In genomic region chr19:55593729-55594444, GRCm38 (mm10) we compare ENCODE assay signal across 8 mouse cellular contexts.
DNase-seq lines count a peak whose midpoint lies in the region; ATAC-seq lines count a peak whose summit lies in the region.

No protein-coding gene starts in this region.

- no peaks in the 10 kb centered on the region for H3K36me3 ChIP-seq in kidney, embryonic 16.5 days (ENCODE audit: insufficient read depth, low read length)
- H3K36me3 ChIP-seq in embryonic facial prominence, embryonic 13.5 days: no peaks in the 10 kb centered on the region
- no peaks in the 10 kb centered on the region for H3K36me3 ChIP-seq in hindbrain, embryonic 14.5 days (replicated peaks; ENCODE audit: control insufficient read depth, insufficient read depth)

- no peak overlapping the region for H3K9ac ChIP-seq in kidney, embryonic 16.5 days (replicated peaks; ENCODE audit: low read length)
- no peak overlapping the region for H3K9ac ChIP-seq in embryonic facial prominence, embryonic 13.5 days
- H3K9ac ChIP-seq in hindbrain, embryonic 14.5 days: no peak overlapping the region

- H3K4me2 ChIP-seq in kidney, embryonic 16.5 days (replicated peaks; ENCODE audit: low read depth, low read length): peak overlapping the region; percentile 43
- H3K4me2 ChIP-seq in embryonic facial prominence, embryonic 13.5 days: peak overlapping the region; percentile 21
- peak overlapping the region; percentile 20; the same call in 1 of the 2 replicates for H3K4me2 ChIP-seq in hindbrain, embryonic 14.5 days (replicated peaks)

- ATAC-seq in kidney, embryonic 16.5 days (ENCODE audit: low FRiP score, low TSS enrichment): 0 out of 2 replicates have a peak, but pooled peaks have one; percentile 33
- ATAC-seq in embryonic facial prominence, embryonic 13.5 days (ENCODE audit: insufficient number of reproducible peaks, insufficient read depth, low FRiP score, low TSS enrichment, low read depth): no peak
- no peak for ATAC-seq in hindbrain, embryonic 14.5 days (ENCODE audit: low FRiP score)
- ATAC-seq in megakaryocyte-erythroid progenitor cell, adult 5-6 weeks (replicated peaks; ENCODE audit: low FRiP score, low TSS enrichment, poor library complexity, severe bottlenecking): no peak

- peak overlapping the region; percentile 64; the same call in 1 of the 2 replicates for H3K27ac ChIP-seq in kidney, embryonic 16.5 days (ENCODE audit: low read length)
- peak overlapping the region; percentile 41 for H3K27ac ChIP-seq in embryonic facial prominence, embryonic 13.5 days
- H3K27ac ChIP-seq in hindbrain, embryonic 14.5 days: no peak overlapping the region

- H3K4me3 ChIP-seq in kidney, embryonic 16.5 days (ENCODE audit: low read length): peak overlapping the region; percentile 9; the same call in 1 of the 2 replicates
- H3K4me3 ChIP-seq in embryonic facial prominence, embryonic 13.5 days: no peak overlapping the region
- H3K4me3 ChIP-seq in hindbrain, embryonic 14.5 days (replicated peaks; ENCODE audit: low read length): no peak overlapping the region

- no peaks in the 10 kb centered on the region for H3K9me3 ChIP-seq in kidney, embryonic 16.5 days (ENCODE audit: low read length)
- no peaks in the 10 kb centered on the region for H3K9me3 ChIP-seq in embryonic facial prominence, embryonic 13.5 days
- H3K9me3 ChIP-seq in hindbrain, embryonic 14.5 days (ENCODE audit: control insufficient read depth, low read length): no peaks in the 10 kb centered on the region

- DNase-seq in kidney, postnatal 14 days: no peak
- DNase-seq in hindbrain, embryonic 14.5 days (ENCODE audit: low spot score): no peak
- peak; percentile 82 for DNase-seq in lung, postnatal 36 days
- no peak for DNase-seq in spleen, postnatal 10 days (ENCODE audit: low spot score in 2 of 2)
- no peak for DNase-seq in spleen, adult 12 weeks (ENCODE audit: low spot score)

- WGBS in kidney, embryonic 16.5 days: 65% methylated on average over 16 of the region's 16 CpGs
- 67% methylated on average over 16 of the region's 16 CpGs for WGBS in embryonic facial prominence, embryonic 13.5 days
- WGBS in hindbrain, embryonic 14.5 days: 79% methylated on average over 16 of the region's 16 CpGs

- no peaks in the 10 kb centered on the region; the same call in 1 of the 2 replicates for H3K27me3 ChIP-seq in kidney, embryonic 16.5 days (ENCODE audit: insufficient read depth, low read length)
- H3K27me3 ChIP-seq in embryonic facial prominence, embryonic 13.5 days: peaks cover 22% of the 10 kb centered on the region; the same call in 1 of the 2 replicates
- H3K27me3 ChIP-seq in hindbrain, embryonic 14.5 days (ENCODE audit: control insufficient read depth, insufficient read depth, low read length): peaks cover 16% of the 10 kb centered on the region; the same call in 1 of the 2 replicates

- H3K4me1 ChIP-seq in kidney, embryonic 16.5 days (ENCODE audit: insufficient read depth, low read length): peaks cover 37% of the 10 kb centered on the region
- H3K4me1 ChIP-seq in embryonic facial prominence, embryonic 13.5 days: peaks cover 74% of the 10 kb centered on the region
- H3K4me1 ChIP-seq in hindbrain, embryonic 14.5 days (replicated peaks; ENCODE audit: control insufficient read depth, insufficient read depth, low read length): peaks cover 29% of the 10 kb centered on the region
